Mouse (Mus musculus) megakaryocyte, embryonic 14.5 days (primary cell): ENCODE results near the gene Acer2.

Experiments
- FLI1 ChIP-seq: IDR thresholded peaks from 2 replicates; pipeline ENCODE4 v1.6.1; 2012; ENCODE audit warnings: low read length, inconsistent platforms, mixed read lengths
- GATA1 ChIP-seq: IDR thresholded peaks from 3 replicates; pipeline ENCODE4 v1.6.1; 2012; ENCODE audit warnings: mixed read lengths, low read length, inconsistent platforms, borderline replicate concordance

DNA sequence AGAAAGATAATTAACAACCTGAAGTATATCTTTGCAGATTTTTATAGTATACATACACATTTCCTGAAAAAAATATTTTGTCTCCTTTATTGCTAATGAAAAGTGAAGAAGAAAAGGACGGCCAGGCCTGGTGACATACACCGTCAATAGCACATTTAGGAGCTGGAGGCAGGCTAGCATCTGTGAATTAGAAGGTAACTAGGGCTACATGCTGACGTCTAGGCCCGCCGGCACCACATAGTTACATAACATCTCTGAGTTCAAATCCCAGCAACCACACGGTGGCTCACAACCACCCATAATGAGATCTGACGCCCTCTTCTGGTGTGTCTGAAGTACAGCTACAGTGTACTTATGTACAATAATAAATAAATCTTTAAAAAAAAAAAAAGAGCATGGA lies 38.6 kb downstream of the Acer2 start:
- TF ChIP-seq GATA1 (no peak), FLI1 (no peak)
